Mouse (Mus musculus) kidney, adult 9 months (tissue): ENCODE results near the gene Cdk6.
"Not testable (repeated sequence)": the region's sequence is repeated elsewhere in the genome, so short reads cannot be mapped to it uniquely, and the experiment has no call there.

Experiments used
- DNase-seq: peaks from one replicate; pipeline ENCODE4 v3.0.0; 2022

Cdk6 gene

DNA sequence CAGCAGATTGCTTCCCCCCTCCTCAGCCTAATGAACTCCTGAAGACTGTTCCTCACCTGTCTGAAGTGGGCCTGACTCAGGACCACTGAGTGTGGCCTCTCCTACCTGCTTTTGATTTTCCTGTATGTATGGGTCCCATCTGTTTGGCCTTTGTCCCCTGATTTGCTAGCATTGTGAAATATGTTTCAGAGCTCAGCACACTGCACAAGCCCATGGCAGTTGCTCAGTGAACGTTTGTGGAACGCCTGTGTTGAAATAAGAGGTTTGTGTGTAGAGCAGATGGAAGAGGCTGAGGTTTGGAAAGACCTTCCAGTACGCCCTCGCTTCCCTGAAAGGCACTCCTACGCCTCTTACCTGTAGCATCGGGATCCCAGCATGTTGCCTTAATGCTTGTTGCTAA is 98.1 kb downstream of the Cdk6 start:
- not testable (repeated sequence) for DNase-seq

- DNase-seq, result not testable (repeated sequence)
These were observed 101.2 kb downstream of the Cdk6 start for GRCm38 (mm10) chr5:3442524-3442923.

- not testable (repeated sequence) for DNase-seq
These were observed 109.9 kb downstream of the Cdk6 start for GRCm38 (mm10) chr5:3451233-3451632.

- DNase-seq, result peak; percentile 49
These were observed 112.7 kb downstream of the Cdk6 start for GRCm38 (mm10) chr5:3453946-3454345.

- DNase-seq, result no peak
These were observed 119.6 kb downstream of the Cdk6 start for GRCm38 (mm10) chr5:3460907-3461306.

- no peak for DNase-seq
These were observed 120.1 kb downstream of the Cdk6 start for GRCm38 (mm10) chr5:3461401-3461800.

DNA sequence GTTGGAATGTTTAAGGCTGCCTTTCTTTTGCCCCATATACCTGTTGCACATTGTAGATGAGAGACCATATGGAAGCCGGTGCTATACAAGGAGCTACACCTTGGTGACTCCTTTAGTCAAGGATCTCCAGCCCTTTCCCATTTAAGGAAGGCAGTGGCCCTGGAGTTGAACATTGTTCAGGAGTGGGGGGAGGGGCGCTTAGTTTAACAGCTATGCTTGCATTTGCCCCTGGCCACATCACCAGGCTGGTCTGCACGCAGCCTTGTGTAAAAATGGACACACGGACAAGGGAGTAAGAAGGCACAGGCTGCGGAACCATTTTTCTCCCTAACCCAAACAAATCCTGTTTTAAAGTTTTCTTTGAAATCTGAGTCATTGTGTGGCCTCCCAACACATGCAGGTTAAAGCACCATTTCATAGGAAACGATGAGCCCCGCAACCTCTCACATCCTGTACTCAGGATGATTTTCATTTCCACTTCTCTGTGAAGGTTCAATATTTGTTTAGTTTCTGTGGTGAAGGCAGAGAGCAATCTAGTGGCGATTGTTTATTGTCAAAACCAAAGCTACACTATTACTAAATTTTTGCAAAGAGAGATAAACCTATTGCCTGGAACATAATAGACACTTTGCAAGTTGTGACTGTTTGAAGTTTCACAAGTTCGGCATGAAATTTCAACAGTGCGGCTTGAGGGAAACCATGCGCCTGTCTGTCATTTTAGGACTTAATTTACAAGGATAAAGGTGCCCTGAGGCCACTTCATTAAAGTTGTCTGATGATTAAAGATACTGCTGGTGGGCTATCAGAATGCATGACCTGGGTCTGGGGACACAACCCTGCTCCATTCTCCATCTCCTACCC is 121.8 kb downstream of the Cdk6 start:
- DNase-seq, result peak; percentile 20

DNA sequence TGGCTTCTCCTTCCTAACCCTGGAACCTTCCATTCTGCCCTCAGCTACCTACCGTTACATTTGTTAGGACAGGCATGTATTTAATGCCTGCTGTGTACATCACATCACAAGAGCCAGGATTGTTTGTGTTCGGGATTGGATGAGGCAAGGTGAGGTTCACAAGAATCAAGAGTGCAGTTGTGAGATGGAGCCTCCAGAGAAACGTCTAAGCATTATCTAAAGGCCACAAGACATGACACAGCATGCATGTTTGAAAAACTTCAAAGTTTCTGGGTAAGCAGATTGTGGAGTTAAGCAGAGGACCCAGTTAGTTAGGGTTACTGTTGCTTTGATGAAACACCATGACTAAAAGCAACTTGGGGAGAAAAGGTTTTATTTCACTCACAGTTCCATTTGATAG is 122.5 kb downstream of the Cdk6 start:
- DNase-seq, result no peak

- DNase-seq, result no peak
These were observed 125.0 kb downstream of the Cdk6 start for GRCm38 (mm10) chr5:3466069-3466877.

- no peak for DNase-seq
These were observed 129.6 kb downstream of the Cdk6 start for GRCm38 (mm10) chr5:3470866-3471265.

- peak; percentile 27 for DNase-seq
These were observed 131.2 kb downstream of the Cdk6 start for GRCm38 (mm10) chr5:3472311-3473156.

DNA sequence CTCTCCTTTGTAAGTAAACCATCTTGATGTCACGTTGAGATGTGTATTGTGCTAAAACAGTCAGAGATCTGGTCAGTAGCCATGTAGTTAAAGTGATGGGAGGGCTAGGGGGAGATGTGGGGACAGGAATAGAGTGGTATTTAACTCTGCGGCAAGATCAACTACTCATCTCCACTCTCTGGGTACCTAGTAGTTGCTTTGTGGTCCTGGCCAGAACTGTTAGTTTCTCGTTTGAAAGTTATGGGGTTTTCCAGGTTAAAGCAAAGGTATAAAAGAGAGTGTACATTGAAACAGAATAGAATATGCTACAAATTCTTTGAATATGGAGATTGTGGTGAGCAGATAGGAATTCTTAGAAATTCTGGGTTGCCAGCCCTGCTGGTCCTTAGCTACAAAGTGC is 136.4 kb downstream of the Cdk6 start:
- no peak for DNase-seq

DNA sequence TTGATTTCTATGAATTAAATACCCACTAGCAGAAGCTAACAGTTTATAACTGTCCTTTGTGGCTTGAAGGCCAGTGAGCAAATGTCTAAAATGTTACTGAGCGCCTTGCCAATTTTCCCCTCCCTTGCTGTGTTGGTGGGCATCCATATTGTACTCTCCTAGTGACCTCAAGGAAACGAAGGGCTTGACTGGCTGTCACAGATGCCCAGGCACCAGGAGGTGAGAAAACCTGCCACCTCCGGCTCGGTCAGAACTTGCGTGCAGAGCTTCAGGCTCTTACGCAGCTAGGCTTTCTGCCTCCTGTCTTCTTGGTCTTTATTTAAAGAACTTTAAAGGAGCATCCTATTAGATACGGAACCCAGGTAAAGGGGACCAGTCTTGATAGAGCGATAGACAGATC is 136.9 kb downstream of the Cdk6 start:
- no peak for DNase-seq

DNA sequence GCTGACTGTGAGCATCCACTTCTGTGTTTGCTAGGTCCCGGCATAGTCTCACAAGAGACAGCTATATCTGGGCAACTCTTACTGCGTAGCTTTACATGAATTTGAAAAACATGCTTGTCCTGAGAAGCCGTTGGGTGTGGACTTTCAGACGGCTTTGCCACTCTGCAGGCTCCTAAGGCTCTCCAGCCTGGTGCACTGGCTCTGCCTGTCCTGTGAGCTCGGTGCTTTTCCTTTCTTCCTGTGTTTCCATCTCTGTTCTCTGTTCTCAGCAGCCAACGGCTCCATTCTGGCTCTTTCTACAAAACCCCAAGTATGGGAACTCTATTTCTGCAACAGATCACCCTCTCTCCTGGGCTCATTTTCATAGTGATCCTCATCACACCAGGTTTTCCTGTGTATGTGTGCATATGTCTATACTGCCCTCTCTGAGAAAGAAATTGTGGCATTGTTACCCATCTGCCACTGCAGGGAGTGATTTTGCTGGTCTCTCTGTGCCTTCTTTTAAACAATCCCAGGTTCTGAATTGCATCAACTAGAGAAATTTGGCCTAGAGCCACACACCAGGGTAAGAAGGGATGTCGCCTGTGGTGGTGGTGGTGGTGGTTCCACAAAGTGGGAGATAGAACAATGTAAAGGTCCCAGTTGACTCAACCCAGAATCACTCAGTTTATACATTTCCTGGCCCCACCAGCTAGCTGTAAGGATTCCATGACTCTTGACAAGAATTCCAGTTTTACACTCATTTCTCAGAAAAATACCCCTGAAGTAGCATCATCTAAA is 137.9 kb downstream of the Cdk6 start:
- DNase-seq, result no peak

DNA sequence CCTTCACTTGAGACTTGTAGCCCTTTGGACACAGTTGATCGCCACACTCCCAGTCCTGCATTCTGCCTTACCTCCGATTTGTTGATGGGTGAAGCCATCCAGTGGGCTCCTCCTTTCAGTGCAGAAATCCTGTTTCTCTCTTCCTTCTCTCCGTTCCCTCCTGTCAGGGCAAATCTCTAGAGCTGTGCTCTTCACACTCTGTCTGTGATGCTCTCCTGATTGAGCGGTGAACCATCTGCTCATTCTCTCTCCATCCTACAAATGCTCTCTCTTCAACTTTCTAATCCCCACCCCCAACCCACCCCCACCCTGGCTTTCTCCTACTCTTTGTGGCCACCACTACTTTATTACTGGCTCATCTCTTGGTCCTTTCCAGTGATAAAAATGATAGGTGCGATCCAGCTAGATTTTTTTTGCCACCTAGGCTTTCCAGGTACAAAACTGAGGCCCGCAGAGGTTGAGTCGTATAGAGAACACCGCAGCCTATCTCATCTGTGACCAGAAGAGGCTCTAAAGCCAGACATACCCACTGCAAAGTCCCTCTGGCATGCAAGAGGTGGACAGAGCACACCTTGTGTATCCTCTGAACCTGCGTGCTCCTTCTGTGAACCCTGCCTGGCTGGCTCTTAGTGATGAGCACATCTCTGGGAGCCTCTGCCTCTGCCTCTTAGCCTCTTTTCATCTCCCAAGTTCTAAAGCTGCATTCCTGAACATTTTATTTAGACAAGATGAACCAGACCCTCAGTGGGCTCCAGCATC is 139.5 kb downstream of the Cdk6 start:
- no peak for DNase-seq

DNA sequence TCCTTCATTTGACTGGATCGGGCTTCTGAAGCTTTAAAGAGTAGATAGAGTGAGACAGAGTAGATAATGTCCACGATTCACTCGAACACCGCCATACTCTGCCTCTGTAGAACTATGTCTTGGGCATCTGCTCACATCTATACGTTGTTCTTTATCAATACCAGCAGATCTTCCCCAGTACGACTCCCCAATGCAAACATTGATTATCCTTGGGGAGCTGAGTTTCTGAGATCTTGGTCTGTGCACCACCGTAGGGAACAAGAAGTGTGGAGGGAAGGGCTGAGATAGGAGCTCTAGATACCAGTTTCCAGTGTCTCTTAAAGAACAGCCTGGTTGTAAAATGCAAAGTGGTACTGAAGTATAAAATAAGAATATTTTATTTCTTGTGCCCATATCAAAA is 141.2 kb downstream of the Cdk6 start:
- DNase-seq, result no peak

GRCm38 (mm10) chr5:3483054-3483722 is 141.9 kb downstream of the Cdk6 start:
- DNase-seq, result no peak

GRCm38 (mm10) chr5:3486579-3487282 is 145.4 kb downstream of the Cdk6 start:
- no peak for DNase-seq

- DNase-seq, result no peak
These were observed 147.0 kb downstream of the Cdk6 start for GRCm38 (mm10) chr5:3488146-3488774.

DNA sequence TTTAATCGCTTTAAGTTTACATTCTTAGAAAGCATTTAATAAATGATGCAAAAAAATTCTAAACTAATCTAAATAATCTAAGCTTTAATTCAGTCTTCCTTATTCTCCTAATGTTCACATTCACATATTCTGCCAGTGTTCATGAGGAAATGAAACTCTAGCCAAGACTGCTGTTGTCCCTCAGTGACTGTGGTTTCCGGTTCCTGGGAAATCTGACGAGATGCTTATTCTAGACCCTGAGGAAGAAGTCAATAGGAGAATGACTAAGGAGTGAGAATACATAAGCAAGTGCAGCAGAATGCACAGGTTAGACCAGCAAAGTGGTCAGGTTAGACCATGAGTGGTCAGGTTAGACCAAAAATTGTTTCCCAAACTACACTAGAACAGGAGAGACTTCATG is 149.1 kb downstream of the Cdk6 start:
- peak; percentile 32 for DNase-seq
